8 mouse cellular contexts compared by ENCODE assay signal in genomic region chr7:44870614-44871013, GRCm38 (mm10). TPM values are rescaled to one million over a fixed set of nuclear protein-coding genes. Genes with fewer than 3 reads are reported as not detected.
DNase-seq lines count a peak whose midpoint lies in the region; ATAC-seq and TF ChIP-seq lines count a peak whose summit lies in the region.

No protein-coding gene starts in this region.

- 80% methylated on average over 6 of the region's 6 CpGs for WGBS in forebrain, embryonic 13.5 days
- WGBS in limb, embryonic 10.5 days: 65% methylated on average over 6 of the region's 6 CpGs
- WGBS in neural tube, embryonic 12.5 days: 85% methylated on average over 6 of the region's 6 CpGs

- peaks cover 43% of the 10 kb centered on the region for H3K4me1 ChIP-seq in forebrain, embryonic 13.5 days
- H3K4me1 ChIP-seq in limb, embryonic 10.5 days: peaks cover 40% of the 10 kb centered on the region
- H3K4me1 ChIP-seq in neural tube, embryonic 12.5 days: peaks cover 35% of the 10 kb centered on the region

- peak overlapping the region; percentile 94 for H3K4me2 ChIP-seq in forebrain, embryonic 13.5 days
- H3K4me2 ChIP-seq in neural tube, embryonic 12.5 days (replicated peaks): peak overlapping the region; percentile 86

- peak overlapping the region; percentile 100; the same call in 1 of the 2 replicates for H3K9ac ChIP-seq in forebrain, embryonic 13.5 days
- no peak overlapping the region for H3K9ac ChIP-seq in neural tube, embryonic 12.5 days

- H3K9me3 ChIP-seq in forebrain, embryonic 13.5 days (replicated peaks): no peaks in the 10 kb centered on the region
- no peaks in the 10 kb centered on the region for H3K9me3 ChIP-seq in limb, embryonic 10.5 days (replicated peaks)
- H3K9me3 ChIP-seq in neural tube, embryonic 12.5 days: no peaks in the 10 kb centered on the region

- DNase-seq in left cerebral cortex, adult 2 months (ENCODE audit: extremely low spot score in 1 of 2, low spot score in 2 of 2): no peak
- no peak for DNase-seq in left cerebral cortex, postnatal 10 days (ENCODE audit: extremely low spot score in 1 of 2, low spot score in 2 of 2)
- no peak for DNase-seq in limb, embryonic 10.5 days (ENCODE audit: low spot score)
- no peak for DNase-seq in natural killer cell, adult 2 months (ENCODE audit: low spot score in 2 of 2)
- DNase-seq in spleen, postnatal 4 days (ENCODE audit: low spot score in 2 of 2): no peak
- DNase-seq in adipocyte (ENCODE audit: low spot score): no peak

- no peaks in the 10 kb centered on the region for H3K27me3 ChIP-seq in forebrain, embryonic 13.5 days
- H3K27me3 ChIP-seq in limb, embryonic 10.5 days (ENCODE audit: low read depth, poor library complexity, severe bottlenecking): no peaks in the 10 kb centered on the region
- no peaks in the 10 kb centered on the region for H3K27me3 ChIP-seq in neural tube, embryonic 12.5 days (replicated peaks)

- intact Hi-C loops in left cerebral cortex, adult 2 months (cut with DNase I): loop anchor here (2.0 kb wide), 1 partner anchor 14 kb away; no protein-coding TSS in a partner anchor
- intact Hi-C loops in left cerebral cortex, postnatal 10 days (cut with DNase I): no loop called here

- H3K27ac ChIP-seq in left cerebral cortex, adult 2 months: peak overlapping the region; percentile 97; the same call in 1 of the 2 replicates
- peak overlapping the region; percentile 100 for H3K27ac ChIP-seq in forebrain, embryonic 13.5 days
- peak overlapping the region; percentile 100 for H3K27ac ChIP-seq in limb, embryonic 10.5 days
- H3K27ac ChIP-seq in neural tube, embryonic 12.5 days: peak overlapping the region; percentile 99; the same call in 1 of the 2 replicates

- ATAC-seq in forebrain, embryonic 13.5 days: no peak
- ATAC-seq in neural tube, embryonic 12.5 days (ENCODE audit: low FRiP score, low read depth): no peak

- H3K36me3 ChIP-seq in forebrain, embryonic 13.5 days (ENCODE audit: poor library complexity, severe bottlenecking): peaks cover 16% of the 10 kb centered on the region
- H3K36me3 ChIP-seq in limb, embryonic 10.5 days: peaks cover 28% of the 10 kb centered on the region
- peaks cover 9% of the 10 kb centered on the region for H3K36me3 ChIP-seq in neural tube, embryonic 12.5 days

- peak overlapping the region; percentile 77; the same call in 1 of the 2 replicates for H3K4me3 ChIP-seq in left cerebral cortex, adult 2 months
- peak overlapping the region; percentile 95 for H3K4me3 ChIP-seq in forebrain, embryonic 13.5 days
- peak overlapping the region; percentile 98 for H3K4me3 ChIP-seq in limb, embryonic 10.5 days
- peak overlapping the region; percentile 97 for H3K4me3 ChIP-seq in neural tube, embryonic 12.5 days

- TF ChIP-seq CTCF in left cerebral cortex, adult 2 months (IDR thresholded peaks at IDR 0.05): no peak

RNA-seq across cellular contexts. Expression of gene Ptov1, which starts 1.0 kb away (rescaled TPM):
- 100 to 1,000 TPM; 273 to 290 TPM for total RNA-seq in left cerebral cortex, adult 2 months (2021)
- total RNA-seq in left cerebral cortex, postnatal 10 days (2021): 100 to 1,000 TPM; 251 to 269 TPM
- polyA plus RNA-seq in forebrain, embryonic 13.5 days (2015; fragmentation: Nextera tagmentation; extraction: Ambion mirVana): 558 and 574 TPM in 2 replicates
- polyA plus RNA-seq in limb, embryonic 10.5 days (2016; fragmentation: Nextera tagmentation; extraction: Ambion mirVana): 434 and 504 TPM in 2 replicates
- polyA plus RNA-seq in neural tube, embryonic 12.5 days (2016; fragmentation: Nextera tagmentation; extraction: Ambion mirVana): 630 and 637 TPM in 2 replicates

RNA-seq across cellular contexts. Expression of gene Pnkp, which starts 13.7 kb away (rescaled TPM):
- total RNA-seq in left cerebral cortex, adult 2 months (2021): 10 to 100 TPM; 27.4 to 31.2 TPM
- total RNA-seq in left cerebral cortex, postnatal 10 days (2021): 10 to 100 TPM; 28.1 to 31.1 TPM
- 34.9 and 38.1 TPM in 2 replicates for polyA plus RNA-seq in forebrain, embryonic 13.5 days (2015; fragmentation: Nextera tagmentation; extraction: Ambion mirVana)
- polyA plus RNA-seq in limb, embryonic 10.5 days (2016; fragmentation: Nextera tagmentation; extraction: Ambion mirVana): 37.5 and 43.1 TPM in 2 replicates
- polyA plus RNA-seq in neural tube, embryonic 12.5 days (2016; fragmentation: Nextera tagmentation; extraction: Ambion mirVana): 32.3 and 39.3 TPM in 2 replicates

RNA-seq across cellular contexts. Expression of gene Tbc1d17, which starts 21.7 kb away (rescaled TPM):
- 10 to 100 TPM; 64.4 to 67.5 TPM for total RNA-seq in left cerebral cortex, adult 2 months (2021)
- 10 to 100 TPM; 43.2 to 61.0 TPM for total RNA-seq in left cerebral cortex, postnatal 10 days (2021)
- polyA plus RNA-seq in forebrain, embryonic 13.5 days (2015; fragmentation: Nextera tagmentation; extraction: Ambion mirVana): 81.5 and 95.5 TPM in 2 replicates
- 71.4 and 75.2 TPM in 2 replicates for polyA plus RNA-seq in limb, embryonic 10.5 days (2016; fragmentation: Nextera tagmentation; extraction: Ambion mirVana)
- polyA plus RNA-seq in neural tube, embryonic 12.5 days (2016; fragmentation: Nextera tagmentation; extraction: Ambion mirVana): 95.4 and 101 TPM in 2 replicates

RNA-seq across cellular contexts. Expression of gene Akt1s1, which starts 21.8 kb away (rescaled TPM):
- total RNA-seq in left cerebral cortex, adult 2 months (2021): 10 to 100 TPM; 69.7 to 77.0 TPM
- total RNA-seq in left cerebral cortex, postnatal 10 days (2021): 10 to 100 TPM; 69.6 to 74.9 TPM
- 93.1 and 95.4 TPM in 2 replicates for polyA plus RNA-seq in forebrain, embryonic 13.5 days (2015; fragmentation: Nextera tagmentation; extraction: Ambion mirVana)
- polyA plus RNA-seq in limb, embryonic 10.5 days (2016; fragmentation: Nextera tagmentation; extraction: Ambion mirVana): 96.4 and 99.6 TPM in 2 replicates
- polyA plus RNA-seq in neural tube, embryonic 12.5 days (2016; fragmentation: Nextera tagmentation; extraction: Ambion mirVana): 108 and 116 TPM in 2 replicates

RNA-seq across cellular contexts. Expression of gene Med25, which starts 21.9 kb away (rescaled TPM):
- total RNA-seq in left cerebral cortex, adult 2 months (2021): 10 to 100 TPM; 96.1 to 98.5 TPM
- total RNA-seq in left cerebral cortex, postnatal 10 days (2021): 100 to 1,000 TPM in 1 of 2 experiments, 10 to 100 TPM in 1; 98.0 to 110 TPM
- polyA plus RNA-seq in forebrain, embryonic 13.5 days (2015; fragmentation: Nextera tagmentation; extraction: Ambion mirVana): 145 and 165 TPM in 2 replicates
- 140 and 145 TPM in 2 replicates for polyA plus RNA-seq in limb, embryonic 10.5 days (2016; fragmentation: Nextera tagmentation; extraction: Ambion mirVana)
- 156 and 158 TPM in 2 replicates for polyA plus RNA-seq in neural tube, embryonic 12.5 days (2016; fragmentation: Nextera tagmentation; extraction: Ambion mirVana)
